Mouse (Mus musculus): ENCODE results near the gene Mdm2.
A peak's percentile ranks its signal among the peaks of the same experiment; 100 is the strongest.
"Not testable (repeated sequence)": the region's sequence is repeated elsewhere in the genome, so short reads cannot be mapped to it uniquely, and the experiment has no call there.

Mdm2 gene

GRCm38 (mm10) chr10:117748276-117749049 is 37.9 kb upstream of the Mdm2 start:
- DNase-seq, result no peak

- DNase-seq, result no peak
Measured at GRCm38 (mm10) chr10:117747711-117748110, 37.2 kb upstream of the Mdm2 start.

GRCm38 (mm10) chr10:117746297-117746883 is 35.8 kb upstream of the Mdm2 start, which contains the start of gene Slc35e3:
Slc35e3 (minus strand) TSS chr10:117746365.
- peak; percentile 96 for DNase-seq

GRCm38 (mm10) chr10:117745570-117746296 is 35.2 kb upstream of the Mdm2 start:
- DNase-seq, result peak; percentile 29

- no peak for DNase-seq
Measured at GRCm38 (mm10) chr10:117743917-117744316, 33.4 kb upstream of the Mdm2 start.

GRCm38 (mm10) chr10:117743182-117743581 is 32.6 kb upstream of the Mdm2 start:
- no peak for DNase-seq

GRCm38 (mm10) chr10:117742618-117743017 is 32.1 kb upstream of the Mdm2 start:
- DNase-seq, result no peak

GRCm38 (mm10) chr10:117741698-117742475 is 31.3 kb upstream of the Mdm2 start:
- no peak for DNase-seq

GRCm38 (mm10) chr10:117740921-117741320 is 30.4 kb upstream of the Mdm2 start:
- no peak for DNase-seq

GRCm38 (mm10) chr10:117740171-117740570 is 29.6 kb upstream of the Mdm2 start:
- DNase-seq, result no peak

GRCm38 (mm10) chr10:117739648-117739948 is 29.0 kb upstream of the Mdm2 start:
- no peak for DNase-seq

- DNase-seq, result no peak
Measured at GRCm38 (mm10) chr10:117738928-117739647, 28.5 kb upstream of the Mdm2 start.

GRCm38 (mm10) chr10:117738140-117738921 is 27.8 kb upstream of the Mdm2 start:
- no peak for DNase-seq

- not testable (repeated sequence) for DNase-seq
Measured at GRCm38 (mm10) chr10:117737498-117737897, 26.9 kb upstream of the Mdm2 start.

GRCm38 (mm10) chr10:117737075-117737474 is 26.5 kb upstream of the Mdm2 start:
- no peak for DNase-seq

- no peak for DNase-seq
Measured at GRCm38 (mm10) chr10:117736573-117736972, 26.0 kb upstream of the Mdm2 start.

GRCm38 (mm10) chr10:117735396-117735795 is 24.8 kb upstream of the Mdm2 start:
- not testable (repeated sequence) for DNase-seq

GRCm38 (mm10) chr10:117734104-117734852 is 23.7 kb upstream of the Mdm2 start:
- DNase-seq, result not testable (repeated sequence)

GRCm38 (mm10) chr10:117733626-117734025 is 23.1 kb upstream of the Mdm2 start:
- not testable (repeated sequence) for DNase-seq

GRCm38 (mm10) chr10:117732962-117733592 is 22.5 kb upstream of the Mdm2 start:
- DNase-seq, result no peak

Measured in right cerebral cortex, adult 18-20 months (tissue).